Mouse (Mus musculus) ES-Bruce4 (cell line): ENCODE measurements around the gene Disc1.

Experiments used
- CTCF ChIP-seq: IDR thresholded peaks from one replicate; pipeline ENCODE4 v1.8.1; 2011; ENCODE audit warnings: low read depth, low read length
- EP300 ChIP-seq: IDR thresholded peaks from 2 replicates; pipeline ENCODE4 v1.6.1; 2011; ENCODE audit warnings: low read depth, low read length; ENCODE audit not compliant: insufficient read depth

- no peak for TF ChIP-seq EP300
- TF ChIP-seq CTCF, result no peak
Observed at GRCm38 (mm10) chr8:125282531-125282930, 228.5 kb downstream of the Disc1 start.
